Mouse (Mus musculus): ENCODE results near the gene Serpina3n. TPM values are rescaled to one million over a fixed set of nuclear protein-coding genes. Genes with fewer than 3 reads are reported as not detected.
A peak's percentile ranks its signal among the peaks of the same experiment; 100 is the strongest.
"Not testable (repeated sequence)": the region's sequence is repeated elsewhere in the genome, so short reads cannot be mapped to it uniquely, and the experiment has no call there.

Serpina3n gene
- polyA plus RNA-seq, 1 experiment from 2014 or later = 0.14 TPM

DNA sequence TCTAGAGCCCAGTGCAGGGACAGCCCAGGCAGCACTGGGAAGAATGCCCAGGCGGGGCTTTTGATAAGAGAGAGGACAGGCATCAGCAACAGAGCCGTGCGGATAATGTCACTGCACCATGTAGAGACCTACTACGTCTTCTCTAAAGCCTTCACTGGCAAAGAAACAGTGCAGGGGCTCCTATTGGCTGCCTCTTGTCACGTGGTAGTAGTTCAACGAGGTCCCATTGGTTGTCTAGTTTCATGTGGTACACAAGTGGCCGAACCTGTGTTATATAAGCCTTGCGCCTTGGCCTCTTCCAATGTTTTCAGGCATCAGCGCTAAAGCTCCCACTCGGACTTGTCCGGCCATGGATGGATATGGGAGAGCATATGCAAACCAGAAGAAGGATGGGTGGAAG lies 37.2 kb downstream of the Serpina3n start:
- Histone ChIP-seq H3K9me3 (no peaks in the 10 kb centered on the region), H3K4me1 (no peaks in the 10 kb centered on the region), H3K9ac (no peak overlapping the region), H3K4me3 (no peak overlapping the region), H3K36me3 (no peaks in the 10 kb centered on the region), H3K4me2 (no peak overlapping the region), H3K27ac (no peak overlapping the region), H3K27me3 (no peaks in the 10 kb centered on the region)
- no peak for ATAC-seq (ENCODE audit: borderline replicate concordance, extremely low read depth, low FRiP score, low TSS enrichment)
- 75% methylated on average over 11 of the region's 11 CpGs for WGBS

DNA sequence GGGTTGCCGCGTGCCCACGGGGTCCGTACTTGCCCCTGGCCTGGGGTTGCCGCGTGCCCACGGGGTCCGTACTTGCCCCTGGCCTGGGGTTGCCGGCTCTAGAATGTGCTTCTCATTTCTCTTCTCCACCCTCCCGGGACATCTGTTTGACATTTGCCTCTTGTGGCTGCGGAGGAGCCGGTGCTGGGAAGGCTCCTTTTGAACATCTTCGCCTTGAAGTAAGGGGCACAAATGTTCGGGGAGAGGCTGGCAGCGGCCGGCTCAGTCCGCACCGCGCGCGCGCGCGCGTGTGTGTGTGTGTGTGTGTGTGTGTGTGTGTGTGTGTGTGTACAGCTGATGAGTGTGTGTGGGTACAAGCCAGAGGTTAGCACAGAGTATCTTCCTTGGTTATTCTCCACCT lies 40.5 kb downstream of the Serpina3n start:
- not testable (repeated sequence) for H3K9me3 ChIP-seq; H3K27ac ChIP-seq; H3K36me3 ChIP-seq; H3K27me3 ChIP-seq; ATAC-seq (ENCODE audit: borderline replicate concordance, extremely low read depth, low FRiP score, low TSS enrichment); H3K4me3 ChIP-seq; H3K4me1 ChIP-seq; H3K9ac ChIP-seq; H3K4me2 ChIP-seq
- 67% methylated on average over 25 of the region's 25 CpGs for WGBS

DNA sequence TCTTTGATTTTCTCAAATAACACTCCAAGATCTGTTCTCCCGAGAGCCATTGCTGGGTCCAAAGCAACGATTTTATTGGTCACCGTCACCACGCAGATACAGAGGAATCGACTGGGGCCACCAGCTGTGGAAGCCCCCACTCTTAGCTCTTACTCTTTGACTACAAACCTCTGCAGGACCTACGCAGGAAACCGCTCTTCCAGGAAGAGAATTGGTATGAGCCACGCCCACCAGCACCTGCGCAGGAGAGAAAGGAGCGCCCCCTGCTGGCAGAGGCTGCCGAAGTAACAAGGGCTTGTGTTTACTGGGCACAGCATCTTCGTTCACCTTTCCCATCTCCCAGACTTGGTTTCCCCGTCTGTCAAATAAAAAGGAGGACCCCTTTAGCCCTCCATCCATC lies 41.6 kb downstream of the Serpina3n start:
- 0 out of 2 replicates have a peak overlapping the region, but pooled peaks have one; percentile 11 for H3K4me2 ChIP-seq
- no peaks in the 10 kb centered on the region for H3K4me1 ChIP-seq
- no peak overlapping the region for H3K27ac ChIP-seq
- no peaks in the 10 kb centered on the region for H3K27me3 ChIP-seq
- H3K36me3 ChIP-seq = no peaks in the 10 kb centered on the region
- H3K9ac ChIP-seq = no peak overlapping the region
- no peaks in the 10 kb centered on the region for H3K9me3 ChIP-seq
- 31% methylated on average over 13 of the region's 13 CpGs for WGBS
- no peak for ATAC-seq (ENCODE audit: borderline replicate concordance, extremely low read depth, low FRiP score, low TSS enrichment)
- no peak overlapping the region for H3K4me3 ChIP-seq

DNA sequence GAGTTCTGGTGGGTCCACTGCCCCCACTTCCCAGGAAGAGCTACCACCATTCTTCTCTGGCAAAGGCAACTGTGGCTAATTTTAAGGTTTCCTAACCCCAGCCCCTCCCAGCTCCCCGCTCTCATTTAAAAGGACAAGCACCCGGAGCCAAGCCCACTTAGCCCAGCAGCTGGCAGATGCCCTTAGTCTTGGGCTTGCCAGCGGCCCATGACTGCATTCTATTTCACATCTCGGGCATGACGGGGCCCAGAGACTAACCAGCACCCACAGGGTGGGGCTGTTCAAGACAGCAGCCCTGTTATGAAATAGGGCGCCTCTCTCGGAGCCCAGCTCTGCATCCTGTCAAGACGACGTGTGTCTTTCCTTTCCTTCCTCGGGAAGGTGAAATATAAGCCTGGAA lies 43.7 kb downstream of the Serpina3n start:
- no peaks in the 10 kb centered on the region for H3K9me3 ChIP-seq
- H3K27ac ChIP-seq = no peak overlapping the region
- no peak overlapping the region for H3K4me3 ChIP-seq
- WGBS = 73% methylated on average over 10 of the region's 10 CpGs
- no peaks in the 10 kb centered on the region for H3K27me3 ChIP-seq
- no peaks in the 10 kb centered on the region for H3K4me1 ChIP-seq
- no peaks in the 10 kb centered on the region for H3K36me3 ChIP-seq
- H3K4me2 ChIP-seq = no peak overlapping the region
- no peak overlapping the region for H3K9ac ChIP-seq
- no peak for ATAC-seq (ENCODE audit: borderline replicate concordance, extremely low read depth, low FRiP score, low TSS enrichment)

DNA sequence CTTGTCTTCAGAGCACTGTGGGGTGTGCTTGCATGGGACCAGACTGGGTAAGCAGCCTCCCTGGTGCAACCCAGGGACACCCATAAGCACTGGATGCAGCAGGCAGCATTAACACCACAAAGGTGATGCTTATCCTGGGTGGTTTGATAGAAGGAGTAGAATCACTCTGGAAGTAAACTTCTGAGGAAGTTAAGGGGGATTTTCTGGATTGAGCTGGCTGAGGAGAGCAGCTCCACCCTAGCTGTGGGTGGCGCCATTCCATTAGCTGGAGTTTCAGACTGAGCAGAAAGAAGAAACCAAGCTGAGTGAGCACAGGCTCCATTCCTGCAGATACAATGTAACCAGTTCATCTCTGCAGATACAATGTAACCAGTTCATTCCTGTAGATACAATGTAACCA lies 46.5 kb downstream of the Serpina3n start:
- ATAC-seq (ENCODE audit: borderline replicate concordance, extremely low read depth, low FRiP score, low TSS enrichment) = no peak
- Histone ChIP-seq H3K27me3 (no peaks in the 10 kb centered on the region; the same call in 1 of the 2 replicates), H3K27ac (no peak overlapping the region), H3K4me3 (no peak overlapping the region), H3K4me2 (no peak overlapping the region), H3K36me3 (no peaks in the 10 kb centered on the region), H3K4me1 (no peaks in the 10 kb centered on the region), H3K9me3 (no peaks in the 10 kb centered on the region), H3K9ac (no peak overlapping the region)
- WGBS = 71% methylated on average over 1 of the region's 1 CpGs

DNA sequence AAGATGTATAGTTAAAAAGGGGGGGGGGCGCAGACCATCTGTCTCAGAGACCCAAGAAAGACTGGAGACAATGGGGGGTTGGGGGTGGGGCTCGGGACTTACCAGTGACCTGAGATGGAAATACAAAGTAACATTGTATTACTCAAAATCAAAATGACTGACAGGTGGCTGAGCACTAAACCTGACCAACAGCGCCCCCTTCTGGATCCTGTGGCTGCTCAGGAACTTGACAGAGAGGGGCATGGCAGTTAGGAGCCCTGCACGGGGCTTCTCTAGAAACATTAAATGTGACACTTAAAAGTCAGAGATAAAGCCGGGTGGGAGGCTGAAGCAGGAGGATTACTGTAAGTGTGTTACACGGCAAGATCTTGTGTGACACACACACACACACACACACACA lies 52.8 kb downstream of the Serpina3n start:
- ATAC-seq (ENCODE audit: borderline replicate concordance, extremely low read depth, low FRiP score, low TSS enrichment) = no peak
- no peak overlapping the region for H3K9ac ChIP-seq
- 54% methylated on average over 6 of the region's 6 CpGs for whole genome bisulfite sequencing

DNA sequence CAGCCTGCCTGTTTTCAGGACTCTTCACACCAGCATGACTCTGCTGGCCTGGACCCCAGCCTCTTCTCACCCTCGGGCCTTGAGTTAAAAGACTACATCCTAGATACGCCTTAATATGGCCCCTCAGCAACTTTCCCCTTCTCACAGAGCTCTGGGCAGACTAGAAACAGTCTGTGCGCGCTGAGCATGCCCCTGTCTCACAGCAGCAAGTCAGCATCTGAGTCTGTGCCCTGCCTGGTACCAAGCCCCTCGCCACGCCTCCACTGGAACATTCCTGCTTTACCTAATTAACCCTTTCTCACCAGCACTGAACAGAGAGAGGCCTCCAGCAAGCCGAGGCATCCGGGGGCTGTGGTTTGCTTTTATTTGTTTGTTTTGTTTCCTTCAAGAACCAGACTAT lies 54.8 kb downstream of the Serpina3n start:
- no peaks in the 10 kb centered on the region for H3K36me3 ChIP-seq
- no peak for ATAC-seq (ENCODE audit: borderline replicate concordance, extremely low read depth, low FRiP score, low TSS enrichment)
- H3K4me2 ChIP-seq = no peak overlapping the region
- no peaks in the 10 kb centered on the region for H3K9me3 ChIP-seq
- no peak overlapping the region for H3K9ac ChIP-seq
- no peak overlapping the region for H3K4me3 ChIP-seq
- H3K27ac ChIP-seq = no peak overlapping the region
- 20% methylated on average over 8 of the region's 8 CpGs for WGBS
- peaks cover 12% of the 10 kb centered on the region; the same call in 1 of the 2 replicates for H3K27me3 ChIP-seq
- 0 out of 2 replicates have a peak, but pooled peaks cover 3% of the 10 kb centered on the region for H3K4me1 ChIP-seq

More for the DNA sequence above, 52.8 kb downstream of the Serpina3n start:
- no peak overlapping the region for H3K4me2 ChIP-seq
- 0 out of 2 replicates have a peak, but pooled peaks cover 3% of the 10 kb centered on the region for H3K4me1 ChIP-seq
- no peak overlapping the region for H3K4me3 ChIP-seq
- H3K36me3 ChIP-seq = no peaks in the 10 kb centered on the region
- no peak overlapping the region for H3K27ac ChIP-seq
- peaks cover 4% of the 10 kb centered on the region; the same call in 1 of the 2 replicates for H3K27me3 ChIP-seq
- H3K9me3 ChIP-seq = no peaks in the 10 kb centered on the region

Other genes with a start within 250 kb of the Serpina3n start
- gene Serpina3f, start 192.2 kb upstream of the Serpina3n start, polyA plus RNA-seq (2015; fragmentation: Nextera tagmentation; extraction: Ambion mirVana) = 0.15 TPM in 1 of 2 replicates, not detected in the other
- 1.6 and 4.4 TPM in 2 replicates for gene Serpina3g, start 170.5 kb upstream of the Serpina3n start, polyA plus RNA-seq (2015; fragmentation: Nextera tagmentation; extraction: Ambion mirVana)
- 0.19 and 0.65 TPM in 2 replicates for gene Serpina3i, start 143.6 kb upstream of the Serpina3n start, polyA plus RNA-seq (2015; fragmentation: Nextera tagmentation; extraction: Ambion mirVana)
- 0.06 TPM in 1 of 2 replicates, not detected in the other for gene Serpina3j, start 92.2 kb upstream of the Serpina3n start, polyA plus RNA-seq (2015; fragmentation: Nextera tagmentation; extraction: Ambion mirVana)
- gene Serpina3k, start 68.2 kb upstream of the Serpina3n start, polyA plus RNA-seq (2015; fragmentation: Nextera tagmentation; extraction: Ambion mirVana) = not detected in 2 replicates
- not detected in 2 replicates for gene Serpina3m, start 68.2 kb upstream of the Serpina3n start, polyA plus RNA-seq (2015; fragmentation: Nextera tagmentation; extraction: Ambion mirVana)
- 0.31 TPM in 1 of 2 replicates, not detected in the other for gene Gsc, start 66.6 kb downstream of the Serpina3n start, polyA plus RNA-seq (2015; fragmentation: Nextera tagmentation; extraction: Ambion mirVana)